Mouse (Mus musculus) erythroblast, embryonic 14.5 days (primary cell): ENCODE data around the gene Akt3.

Experiments used
- GATA1 ChIP-seq: IDR thresholded peaks from 2 replicates; pipeline ENCODE4 v1.6.1; 2012; ENCODE audit warnings: low read length, inconsistent platforms, mixed read lengths
- TAL1 ChIP-seq: IDR thresholded peaks from 3 replicates; pipeline ENCODE4 v1.6.1; 2012; ENCODE audit warnings: low read length, inconsistent platforms, mixed read lengths

GRCm38 (mm10) chr1:176980140-176980539 is 277.9 kb downstream of the Akt3 start:
- no peak for TF ChIP-seq GATA1
- no peak for TF ChIP-seq TAL1
